In the genomic region with DNA sequence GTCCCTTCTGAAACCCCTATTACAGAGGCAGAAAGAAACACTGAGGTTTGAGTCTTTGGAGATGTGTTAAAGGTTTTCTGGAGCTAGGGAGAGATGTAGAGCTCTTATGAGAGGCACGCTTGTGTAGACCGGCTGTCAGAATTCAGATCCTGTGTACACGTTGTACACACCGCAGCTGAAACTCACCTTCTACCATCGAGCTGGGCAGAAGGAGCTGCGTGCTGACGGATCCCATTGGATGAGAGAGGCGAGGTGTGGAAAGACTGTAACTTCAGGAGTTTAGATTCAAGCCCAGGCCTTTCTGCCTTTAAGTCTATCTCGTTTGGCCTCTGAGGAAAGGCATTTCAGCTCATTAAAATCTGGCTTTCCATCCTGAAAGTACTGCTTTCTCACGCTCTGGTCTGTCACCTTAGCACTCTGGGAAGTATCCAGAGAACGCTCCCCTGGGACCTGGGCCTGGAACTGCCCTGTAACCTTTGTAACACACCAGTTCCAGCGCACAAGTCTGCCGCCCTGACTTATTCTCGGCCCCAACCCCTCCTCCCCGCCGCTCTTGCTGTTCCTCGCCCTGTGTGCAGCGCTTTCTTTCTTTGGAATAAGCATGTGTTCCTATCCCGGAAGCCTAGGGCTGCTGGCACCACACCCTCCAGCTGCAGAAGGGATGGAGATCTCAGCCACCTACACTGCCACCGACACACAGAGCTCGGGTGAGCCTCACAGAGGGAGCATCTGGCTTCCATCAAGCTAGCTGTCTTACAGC, we compare ENCODE assay signal across 11 mouse cellular contexts. TPM values are rescaled to one million over a fixed set of nuclear protein-coding genes. Genes with fewer than 3 reads are reported as not detected.
A peak's percentile ranks its signal among the peaks of the same experiment; 100 is the strongest.
DNase-seq lines count a peak whose midpoint lies in the region; ATAC-seq and TF ChIP-seq lines count a peak whose summit lies in the region.
"Had no signal": no experiment of that assay in that cellular context is flagged by ENCODE, and none has a peak within 500 bp of the region (broad histone marks: within the 10 kb centered on the region; RNA-seq: fewer than 3 reads in every experiment).

No protein-coding gene starts in this region.

- no peak for TF ChIP-seq CTCF in liver, adult 2 months (IDR thresholded peaks at IDR 0.05; ENCODE audit: low read depth, low read length)
- no peak for TF ChIP-seq CTCF in layer of hippocampus, adult 2 months (conservative IDR thresholded peaks at IDR 0.05)

- 87% methylated on average over 21 of the region's 21 CpGs for WGBS in liver, adult 2 months
- 77% methylated on average over 21 of the region's 21 CpGs for WGBS in liver, embryonic 12.5 days (ENCODE audit: insufficient replicate concordance)
- 58% methylated on average over 21 of the region's 21 CpGs for WGBS in embryonic facial prominence, embryonic 15.5 days
- 68% methylated on average over 21 of the region's 21 CpGs for whole genome bisulfite sequencing in stomach, embryonic 15.5 days
- 83% methylated on average over 21 of the region's 21 CpGs for WGBS in liver, embryonic 11.5 days
- WGBS in forebrain, embryonic 15.5 days, result 82% methylated on average over 21 of the region's 21 CpGs

- no peak overlapping the region for H3K4me2 ChIP-seq in liver, embryonic 12.5 days
- H3K4me2 ChIP-seq in embryonic facial prominence, embryonic 15.5 days (replicated peaks), result no peak overlapping the region
- H3K4me2 ChIP-seq in stomach, embryonic 15.5 days, result no peak overlapping the region
- no peak overlapping the region for H3K4me2 ChIP-seq in liver, embryonic 11.5 days
- H3K4me2 ChIP-seq in forebrain, embryonic 15.5 days (replicated peaks), result no peak overlapping the region
- H3K4me2 ChIP-seq: lung, embryonic 15.5 days had no signal

- H3K9ac ChIP-seq in liver, adult 2 months (ENCODE audit: low read depth, low read length), result no peak overlapping the region
- no peak overlapping the region for H3K9ac ChIP-seq in liver, embryonic 12.5 days
- H3K9ac ChIP-seq in embryonic facial prominence, embryonic 15.5 days, result no peak overlapping the region
- H3K9ac ChIP-seq in stomach, embryonic 15.5 days, result no peak overlapping the region
- H3K9ac ChIP-seq in liver, embryonic 11.5 days (ENCODE audit: low read depth, low read length), result no peak overlapping the region
- H3K9ac ChIP-seq in forebrain, embryonic 15.5 days (replicated peaks), result no peak overlapping the region
- H3K9ac ChIP-seq: lung, embryonic 15.5 days had no signal

- H3K4me3 ChIP-seq in liver, adult 2 months (ENCODE audit: insufficient read depth, low read depth, low read length), result no peak overlapping the region
- H3K4me3 ChIP-seq in liver, embryonic 12.5 days, result no peak overlapping the region
- H3K4me3 ChIP-seq in embryonic facial prominence, embryonic 15.5 days (replicated peaks), result no peak overlapping the region
- H3K4me3 ChIP-seq in stomach, embryonic 15.5 days (replicated peaks), result no peak overlapping the region
- no peak overlapping the region for H3K4me3 ChIP-seq in liver, embryonic 11.5 days (ENCODE audit: low read depth, low read length)
- H3K4me3 ChIP-seq in forebrain, embryonic 15.5 days, result no peak overlapping the region
- H3K4me3 ChIP-seq in layer of hippocampus, adult 2 months, result no peak overlapping the region
- H3K4me3 ChIP-seq: lung, embryonic 15.5 days had no signal

- no peak for TF ChIP-seq POLR2A in liver, adult 2 months (IDR thresholded peaks at IDR 0.05; ENCODE audit: extremely low read depth, insufficient read depth, low read length)

- H3K4me1 ChIP-seq in liver, adult 2 months (ENCODE audit: control insufficient read depth, insufficient read depth, low read length), result peaks cover 6% of the 10 kb centered on the region; the same call in 1 of the 2 replicates
- H3K4me1 ChIP-seq in liver, embryonic 12.5 days, result no peaks in the 10 kb centered on the region
- no peaks in the 10 kb centered on the region for H3K4me1 ChIP-seq in embryonic facial prominence, embryonic 15.5 days
- no peaks in the 10 kb centered on the region for H3K4me1 ChIP-seq in stomach, embryonic 15.5 days
- no peaks in the 10 kb centered on the region for H3K4me1 ChIP-seq in liver, embryonic 11.5 days (replicated peaks; ENCODE audit: control insufficient read depth, insufficient read depth, low read length)
- H3K4me1 ChIP-seq in forebrain, embryonic 15.5 days, result no peaks in the 10 kb centered on the region
- H3K4me1 ChIP-seq: lung, embryonic 15.5 days had no signal

- H3K79me2 ChIP-seq in liver, adult 2 months (ENCODE audit: control insufficient read depth, insufficient read depth, low read length), result no peaks in the 10 kb centered on the region

- no peak overlapping the region for H3K27ac ChIP-seq in liver, adult 2 months (replicated peaks; ENCODE audit: insufficient read depth, low read depth, low read length)
- H3K27ac ChIP-seq in liver, embryonic 12.5 days, result no peak overlapping the region
- no peak overlapping the region for H3K27ac ChIP-seq in embryonic facial prominence, embryonic 15.5 days (replicated peaks)
- no peak overlapping the region for H3K27ac ChIP-seq in stomach, embryonic 15.5 days
- H3K27ac ChIP-seq in liver, embryonic 11.5 days (ENCODE audit: low read depth, low read length), result no peak overlapping the region
- H3K27ac ChIP-seq in forebrain, embryonic 15.5 days (replicated peaks), result no peak overlapping the region
- H3K27ac ChIP-seq in layer of hippocampus, adult 2 months, result no peak overlapping the region
- H3K27ac ChIP-seq: lung, embryonic 15.5 days had no signal

- no peaks in the 10 kb centered on the region for H3K9me3 ChIP-seq in liver, embryonic 12.5 days (replicated peaks)
- H3K9me3 ChIP-seq in embryonic facial prominence, embryonic 15.5 days (replicated peaks), result no peaks in the 10 kb centered on the region
- H3K9me3 ChIP-seq in stomach, embryonic 15.5 days, result no peaks in the 10 kb centered on the region
- H3K9me3 ChIP-seq in liver, embryonic 11.5 days (ENCODE audit: control insufficient read depth, low read length), result no peaks in the 10 kb centered on the region
- no peaks in the 10 kb centered on the region for H3K9me3 ChIP-seq in forebrain, embryonic 15.5 days
- H3K9me3 ChIP-seq: lung, embryonic 15.5 days had no signal

- peak; percentile 63 for DNase-seq in liver, adult 2 months (ENCODE audit: extremely low read depth, low read depth, low spot score)
- DNase-seq in kidney, adult 8-10 months, result peak; percentile 13 to 30
- no peak for DNase-seq in liver, embryonic 11.5 days (ENCODE audit: low spot score)
- no peak for DNase-seq in layer of hippocampus, adult 2 months (ENCODE audit: low spot score in 2 of 2)
- DNase-seq: cerebellum, adult 9-10 months had no signal

- no peak for ATAC-seq in liver, embryonic 12.5 days
- peak; percentile 57; the same call in 1 of the 2 replicates for ATAC-seq in embryonic facial prominence, embryonic 15.5 days (ENCODE audit: insufficient number of reproducible peaks, low FRiP score, low TSS enrichment, low read depth)
- 0 out of 2 replicates have a peak, but pooled peaks have one; percentile 22 for ATAC-seq in stomach, embryonic 15.5 days (ENCODE audit: insufficient read depth, low FRiP score, low read depth)
- no peak for ATAC-seq in liver, embryonic 11.5 days (replicated peaks; ENCODE audit: low FRiP score)
- ATAC-seq in forebrain, embryonic 15.5 days (replicated peaks), result no peak

- H3K27me3 ChIP-seq in liver, adult 2 months (ENCODE audit: control insufficient read depth, insufficient read depth, low read length), result no peaks in the 10 kb centered on the region
- no peaks in the 10 kb centered on the region for H3K27me3 ChIP-seq in liver, embryonic 12.5 days (replicated peaks)
- no peaks in the 10 kb centered on the region for H3K27me3 ChIP-seq in embryonic facial prominence, embryonic 15.5 days
- H3K27me3 ChIP-seq in stomach, embryonic 15.5 days (replicated peaks), result no peaks in the 10 kb centered on the region
- H3K27me3 ChIP-seq in liver, embryonic 11.5 days (replicated peaks; ENCODE audit: control insufficient read depth, insufficient read depth, low read length), result no peaks in the 10 kb centered on the region
- H3K27me3 ChIP-seq in forebrain, embryonic 15.5 days, result no peaks in the 10 kb centered on the region
- H3K27me3 ChIP-seq: lung, embryonic 15.5 days had no signal

- H3K36me3 ChIP-seq in liver, adult 2 months (ENCODE audit: control insufficient read depth, insufficient read depth, low read length), result 0 out of 2 replicates have a peak, but pooled peaks cover 2% of the 10 kb centered on the region
- no peaks in the 10 kb centered on the region for H3K36me3 ChIP-seq in liver, embryonic 12.5 days
- no peaks in the 10 kb centered on the region for H3K36me3 ChIP-seq in embryonic facial prominence, embryonic 15.5 days
- no peaks in the 10 kb centered on the region for H3K36me3 ChIP-seq in stomach, embryonic 15.5 days
- H3K36me3 ChIP-seq in liver, embryonic 11.5 days (ENCODE audit: control insufficient read depth, insufficient read depth, low read length), result no peaks in the 10 kb centered on the region
- no peaks in the 10 kb centered on the region for H3K36me3 ChIP-seq in forebrain, embryonic 15.5 days
- H3K36me3 ChIP-seq: G1E; lung, embryonic 15.5 days had no signal

RNA-seq across cellular contexts. Expression of a gene that starts 44.4 kb away (rescaled TPM):
- 6.5 and 7.0 TPM in 2 replicates for total RNA-seq in liver, adult 2 months (2014; rRNA removed)
- polyA plus RNA-seq in liver, adult 2 months (2012; rRNA removed), result 0.76 and 1.4 TPM in 2 replicates
- 1.4 and 1.7 TPM in 2 replicates for polyA plus RNA-seq in liver, embryonic 12.5 days (2016; fragmentation: Nextera tagmentation; extraction: Ambion mirVana)
- 4.0 and 4.7 TPM in 2 replicates for polyA plus RNA-seq in embryonic facial prominence, embryonic 15.5 days (2015; fragmentation: Nextera tagmentation; extraction: Ambion mirVana)
- 4.7 and 5.5 TPM in 2 replicates for polyA plus RNA-seq in stomach, embryonic 15.5 days (2015; fragmentation: Nextera tagmentation; extraction: Ambion mirVana)
- polyA plus RNA-seq in liver, embryonic 11.5 days (2014; fragmentation: Nextera tagmentation; extraction: Ambion mirVana), result 1.9 and 3.2 TPM in 2 replicates
- 4.7 and 6.5 TPM in 2 replicates for polyA plus RNA-seq in forebrain, embryonic 15.5 days (2015; fragmentation: Nextera tagmentation; extraction: Ambion mirVana)
- total RNA-seq in layer of hippocampus, adult 2 months (2021), result 10 to 100 TPM; 22.2 to 22.9 TPM
- polyA plus RNA-seq: G1E had no signal

RNA-seq across cellular contexts. Expression of a gene that starts 44.6 kb away (rescaled TPM):
- 0.92 and 1.9 TPM in 2 replicates for total RNA-seq in liver, adult 2 months (2014; rRNA removed)
- 4.1 and 5.6 TPM in 2 replicates for polyA plus RNA-seq in liver, adult 2 months (2012; rRNA removed)
- 5.6 and 6.4 TPM in 2 replicates for polyA plus RNA-seq in liver, embryonic 12.5 days (2016; fragmentation: Nextera tagmentation; extraction: Ambion mirVana)
- 2.2 and 3.8 TPM in 2 replicates for polyA plus RNA-seq in embryonic facial prominence, embryonic 15.5 days (2015; fragmentation: Nextera tagmentation; extraction: Ambion mirVana)
- 3.0 and 3.5 TPM in 2 replicates for polyA plus RNA-seq in stomach, embryonic 15.5 days (2015; fragmentation: Nextera tagmentation; extraction: Ambion mirVana)
- polyA plus RNA-seq in liver, embryonic 11.5 days (2014; fragmentation: Nextera tagmentation; extraction: Ambion mirVana), result 6.4 and 8.5 TPM in 2 replicates
- polyA plus RNA-seq in forebrain, embryonic 15.5 days (2015; fragmentation: Nextera tagmentation; extraction: Ambion mirVana), result 3.1 and 4.1 TPM in 2 replicates
- 10 to 100 TPM in 1 of 2 experiments, 1 to 10 TPM in 1; 6.7 to 11.1 TPM for total RNA-seq in layer of hippocampus, adult 2 months (2021)

Comparison
In these comparisons a context has a peak if more than half of its experiments do, and no peak if none do; other contexts are left out.
1. DNase-seq: peak in liver, adult 2 months (single experiment) and kidney, adult 8-10 months (2 of 2); none in liver, embryonic 11.5 days (single experiment) and layer of hippocampus, adult 2 months (0 of 2).
2. ATAC-seq: peak in embryonic facial prominence, embryonic 15.5 days (single experiment) and stomach, embryonic 15.5 days (single experiment); none in liver, embryonic 12.5 days (single experiment), liver, embryonic 11.5 days (single experiment) and forebrain, embryonic 15.5 days (single experiment).